Mouse (Mus musculus) lung, embryonic 15.5 days (tissue): ENCODE measurements around the gene Otor. TPM values are rescaled to one million over a fixed set of nuclear protein-coding genes. Genes with fewer than 3 reads are reported as not detected.

Experiments
- ATAC-seq: fragments of 200-750 bp; cut with Nextera tagmentation; 2 replicates; pipeline ENCODE4 v1.8.0; 2017; ENCODE audit warnings: moderate number of reproducible peaks, borderline replicate concordance; ENCODE audit not compliant: low FRiP score, low TSS enrichment; ENCODE audit errors: extremely low read depth
- H3K27ac ChIP-seq: fragments of 300-500 bp; sonication (generic); 2 replicates; pipeline ENCODE4 v1.5.1; 2015; ENCODE audit warnings: moderate library complexity, mild to moderate bottlenecking, inconsistent platforms
- H3K27me3 ChIP-seq: fragments of 300-500 bp; sonication (generic); 2 replicates; pipeline ENCODE4 v1.6.1; 2015; ENCODE audit warnings: inconsistent platforms
- H3K36me3 ChIP-seq: fragments of 300-500 bp; sonication (generic); 2 replicates; pipeline ENCODE4 v1.6.1; 2015; ENCODE audit warnings: inconsistent platforms
- H3K4me1 ChIP-seq: fragments of 300-500 bp; sonication (generic); 2 replicates; pipeline ENCODE4 v1.6.1; 2015; ENCODE audit warnings: inconsistent platforms
- H3K4me2 ChIP-seq: fragments of 300-500 bp; sonication (generic); 2 replicates; pipeline ENCODE4 v1.6.1; 2015; ENCODE audit warnings: inconsistent platforms, mild to moderate bottlenecking, moderate library complexity
- H3K4me3 ChIP-seq: fragments of 300-500 bp; sonication (generic); 2 replicates; pipeline ENCODE4 v1.5.1; 2015; ENCODE audit warnings: mild to moderate bottlenecking, inconsistent platforms
- H3K9ac ChIP-seq: fragments of 300-500 bp; sonication (generic); 2 replicates; pipeline ENCODE4 v1.6.1; 2015; ENCODE audit warnings: inconsistent platforms
- H3K9me3 ChIP-seq: fragments of 300-500 bp; sonication (generic); 2 replicates; pipeline ENCODE4 v1.6.1; 2016; ENCODE audit warnings: inconsistent platforms
- whole genome bisulfite sequencing: fragments of 180-500 bp; shearing (Covaris S2); methylation state at CpG from one replicate; pipeline ENCODE4 v1.1.7; 2015; 5-methylcytosine and 5-hydroxymethylcytosine counted together
- polyA plus RNA-seq: library from polyadenylated mRNA; unstranded; fragments of >200 nt; fragmentation: Nextera tagmentation; extraction: Ambion mirVana; gene quantifications from 2 replicates; pipeline ENCODE4 v1.2.1, GENCODE M21; 2015

Gene Otor
- polyA plus RNA-seq, 1 experiment from 2014 or later: 0.69 TPM

- ATAC-seq: no peak
- H3K36me3 ChIP-seq: peaks cover 49% of the 10 kb centered on the region
- peaks cover 8% of the 10 kb centered on the region for H3K4me1 ChIP-seq
- H3K9me3 ChIP-seq: no peaks in the 10 kb centered on the region
- H3K4me2 ChIP-seq: no peak overlapping the region
- H3K4me3 ChIP-seq: no peak overlapping the region
- H3K9ac ChIP-seq: no peak overlapping the region
- H3K27me3 ChIP-seq: no peaks in the 10 kb centered on the region; the same call in 1 of the 2 replicates
- no peak overlapping the region for H3K27ac ChIP-seq
- WGBS: 85% methylated on average over 3 of the region's 3 CpGs
Measured at GRCm38 (mm10) chr2:143065914-143066313, 12.4 kb upstream of the Otor start.

GRCm38 (mm10) chr2:143081693-143082092 is 3.4 kb downstream of the Otor start:
- Histone ChIP-seq H3K4me2 (peak overlapping the region; percentile 21; the same call in 1 of the 2 replicates), H3K4me3 (no peak overlapping the region), H3K36me3 (no peaks in the 10 kb centered on the region), H3K27ac (peak overlapping the region; percentile 51; the same call in 1 of the 2 replicates), H3K9me3 (no peaks in the 10 kb centered on the region), H3K4me1 (peaks cover 10% of the 10 kb centered on the region; the same call in 1 of the 2 replicates), H3K27me3 (no peaks in the 10 kb centered on the region), H3K9ac (no peak overlapping the region)
- WGBS: 33% methylated on average over 3 of the region's 3 CpGs
- ATAC-seq: no peak

DNA sequence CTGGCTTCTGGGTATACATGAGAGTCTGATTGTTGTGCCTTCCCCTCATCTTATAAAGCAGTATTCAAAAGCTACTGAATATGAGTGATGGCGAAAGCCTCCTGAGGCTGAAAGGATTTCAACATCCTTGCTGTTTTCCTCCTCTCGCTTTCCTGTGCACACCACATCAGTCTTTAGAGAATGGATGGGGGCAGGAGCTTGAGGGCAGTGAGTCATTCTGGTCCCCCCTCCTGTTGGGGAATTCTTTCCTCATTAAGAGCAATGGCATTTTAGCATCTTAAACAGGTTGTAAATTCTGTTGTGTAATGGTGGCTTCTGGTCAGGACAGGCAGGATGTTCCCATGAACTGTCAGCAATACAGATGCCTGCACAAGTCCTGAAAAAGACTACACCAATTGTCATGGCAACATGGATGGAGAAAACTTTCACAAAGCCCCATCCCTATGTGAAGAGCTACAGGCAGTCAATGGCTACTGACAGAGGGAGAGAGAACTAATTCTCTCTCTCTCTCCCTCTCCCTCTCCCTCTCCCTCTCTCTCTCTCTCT is 6.7 kb downstream of the Otor start:
- no peak for ATAC-seq
- Histone ChIP-seq H3K4me1 (no peaks in the 10 kb centered on the region), H3K4me3 (no peak overlapping the region), H3K27me3 (no peaks in the 10 kb centered on the region), H3K9me3 (no peaks in the 10 kb centered on the region), H3K9ac (no peak overlapping the region), H3K27ac (no peak overlapping the region), H3K4me2 (no peak overlapping the region), H3K36me3 (no peaks in the 10 kb centered on the region)
- 57% methylated on average over 2 of the region's 2 CpGs for WGBS

DNA sequence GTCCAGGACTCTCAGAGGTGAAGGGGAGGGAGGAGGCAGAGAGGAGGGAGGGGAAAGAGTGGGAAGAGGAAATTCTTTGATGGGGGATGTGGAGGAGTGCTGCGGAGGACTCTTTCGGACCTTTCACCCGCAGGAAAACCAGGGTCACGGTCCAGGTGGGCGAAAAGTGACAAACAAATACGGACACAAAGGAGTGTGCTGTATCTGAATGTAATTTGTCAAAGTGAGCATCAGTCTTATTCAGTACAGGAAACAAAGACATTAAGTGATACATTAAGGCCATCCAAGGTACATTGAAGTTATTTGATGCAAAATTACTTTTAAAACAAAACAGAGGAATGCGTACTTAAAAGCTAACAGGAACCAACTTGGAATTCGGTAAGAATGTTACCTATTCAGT is 11.6 kb downstream of the Otor start:
- Histone ChIP-seq H3K4me2 (no peak overlapping the region), H3K27me3 (no peaks in the 10 kb centered on the region), H3K36me3 (no peaks in the 10 kb centered on the region), H3K4me1 (no peaks in the 10 kb centered on the region), H3K9me3 (no peaks in the 10 kb centered on the region), H3K9ac (no peak overlapping the region), H3K4me3 (no peak overlapping the region), H3K27ac (no peak overlapping the region)
- 65% methylated on average over 8 of the region's 8 CpGs for WGBS
- no peak for ATAC-seq

- 18% methylated on average over 6 of the region's 6 CpGs for WGBS
- Histone ChIP-seq H3K9ac (no peak overlapping the region), H3K4me1 (no peaks in the 10 kb centered on the region), H3K4me3 (no peak overlapping the region), H3K27me3 (no peaks in the 10 kb centered on the region), H3K27ac (no peak overlapping the region), H3K4me2 (no peak overlapping the region), H3K36me3 (no peaks in the 10 kb centered on the region), H3K9me3 (no peaks in the 10 kb centered on the region)
- peak; percentile 82 for ATAC-seq
Measured at GRCm38 (mm10) chr2:143093726-143094125, 15.5 kb downstream of the Otor start.

GRCm38 (mm10) chr2:143094761-143095160 is 16.5 kb downstream of the Otor start:
- Histone ChIP-seq H3K27ac (no peak overlapping the region), H3K9me3 (no peaks in the 10 kb centered on the region), H3K36me3 (no peaks in the 10 kb centered on the region), H3K4me3 (no peak overlapping the region), H3K9ac (no peak overlapping the region), H3K27me3 (no peaks in the 10 kb centered on the region), H3K4me2 (no peak overlapping the region), H3K4me1 (no peaks in the 10 kb centered on the region)
- no peak for ATAC-seq
- 40% methylated on average over 6 of the region's 6 CpGs for WGBS

DNA sequence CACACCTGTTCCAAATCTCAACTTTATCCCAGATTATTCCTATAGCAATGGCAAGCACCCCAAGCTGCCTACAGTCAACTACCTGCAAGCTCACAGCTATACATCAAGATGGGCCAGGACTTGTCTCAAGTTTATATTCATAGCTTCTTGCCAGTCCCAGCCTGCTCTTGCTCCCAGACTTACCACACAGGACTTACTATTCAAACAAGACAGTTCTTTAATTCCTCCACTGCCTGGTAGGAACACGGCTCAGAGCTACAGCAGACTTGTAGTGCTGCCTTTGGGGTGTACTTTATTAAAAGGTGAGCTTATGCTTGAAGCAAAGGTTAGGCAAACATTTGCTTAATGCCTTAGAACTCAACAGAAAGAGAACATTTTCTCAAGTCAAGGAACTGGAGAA is 18.9 kb downstream of the Otor start:
- no peak for ATAC-seq
- H3K27ac ChIP-seq: no peak overlapping the region
- H3K27me3 ChIP-seq: no peaks in the 10 kb centered on the region
- 33% methylated on average over 1 of the region's 1 CpGs for WGBS
- H3K4me1 ChIP-seq: no peaks in the 10 kb centered on the region
- no peak overlapping the region for H3K9ac ChIP-seq
- no peak overlapping the region for H3K4me3 ChIP-seq
- H3K9me3 ChIP-seq: no peaks in the 10 kb centered on the region
- no peaks in the 10 kb centered on the region for H3K36me3 ChIP-seq
- no peak overlapping the region for H3K4me2 ChIP-seq

GRCm38 (mm10) chr2:143113859-143114258 is 35.6 kb downstream of the Otor start:
- no peaks in the 10 kb centered on the region for H3K9me3 ChIP-seq

GRCm38 (mm10) chr2:143114716-143115115 is 36.4 kb downstream of the Otor start:
- ATAC-seq: no peak
- Histone ChIP-seq H3K4me3 (no peak overlapping the region), H3K9me3 (no peaks in the 10 kb centered on the region), H3K27ac (no peak overlapping the region), H3K9ac (no peak overlapping the region), H3K36me3 (no peaks in the 10 kb centered on the region), H3K27me3 (no peaks in the 10 kb centered on the region), H3K4me1 (no peaks in the 10 kb centered on the region), H3K4me2 (no peak overlapping the region)
- WGBS: 60% methylated on average over 4 of the region's 4 CpGs

More at GRCm38 (mm10) chr2:143113859-143114258, 35.6 kb downstream of the Otor start:
- 94% methylated on average over 1 of the region's 1 CpGs for WGBS
- no peak overlapping the region for H3K4me3 ChIP-seq
- H3K4me1 ChIP-seq: no peaks in the 10 kb centered on the region
- no peaks in the 10 kb centered on the region for H3K36me3 ChIP-seq
- H3K27me3 ChIP-seq: no peaks in the 10 kb centered on the region
- H3K4me2 ChIP-seq: no peak overlapping the region
- no peak overlapping the region for H3K9ac ChIP-seq
- ATAC-seq: no peak
- H3K27ac ChIP-seq: no peak overlapping the region

- H3K27me3 ChIP-seq: no peaks in the 10 kb centered on the region
- H3K4me1 ChIP-seq: no peaks in the 10 kb centered on the region
- no peak overlapping the region for H3K9ac ChIP-seq
- no peak overlapping the region for H3K4me2 ChIP-seq
- no peaks in the 10 kb centered on the region for H3K9me3 ChIP-seq
- 50% methylated on average over 3 of the region's 3 CpGs for WGBS
- ATAC-seq: no peak
- H3K4me3 ChIP-seq: no peak overlapping the region
- no peaks in the 10 kb centered on the region for H3K36me3 ChIP-seq
- H3K27ac ChIP-seq: no peak overlapping the region
Measured at GRCm38 (mm10) chr2:143117453-143117852, 39.2 kb downstream of the Otor start.

DNA sequence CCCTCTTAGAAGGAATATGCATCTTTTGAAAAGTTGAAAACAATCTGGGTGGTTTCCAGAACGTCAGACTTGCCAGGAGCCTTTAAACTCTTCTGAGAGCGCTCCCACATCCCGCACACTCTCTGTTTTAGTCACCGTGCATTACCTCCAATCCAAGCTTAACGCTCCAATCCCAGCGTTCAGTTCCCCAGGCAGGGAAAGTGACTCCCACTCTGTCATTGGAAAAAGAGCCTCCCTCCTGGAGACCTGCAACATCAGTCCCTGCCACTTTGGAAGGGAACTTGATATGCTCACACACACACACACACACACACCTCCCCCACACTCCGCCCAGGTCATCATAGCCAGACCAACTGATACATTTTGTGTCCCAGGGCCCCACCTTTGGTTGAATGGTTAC is 39.9 kb downstream of the Otor start:
- no peaks in the 10 kb centered on the region for H3K9me3 ChIP-seq
- H3K27ac ChIP-seq: no peak overlapping the region
- no peaks in the 10 kb centered on the region for H3K4me1 ChIP-seq
- ATAC-seq: no peak
- no peak overlapping the region for H3K9ac ChIP-seq
- no peak overlapping the region for H3K4me2 ChIP-seq
- no peaks in the 10 kb centered on the region for H3K36me3 ChIP-seq
- 77% methylated on average over 7 of the region's 7 CpGs for WGBS
- H3K4me3 ChIP-seq: no peak overlapping the region
- no peaks in the 10 kb centered on the region for H3K27me3 ChIP-seq

- no peak for ATAC-seq
- no peaks in the 10 kb centered on the region for H3K4me1 ChIP-seq
- WGBS: 54% methylated on average over 5 of the region's 5 CpGs
Measured at GRCm38 (mm10) chr2:143131098-143131646, 52.9 kb downstream of the Otor start.

More at GRCm38 (mm10) chr2:143131098-143131646, 52.9 kb downstream of the Otor start:
- Histone ChIP-seq H3K27ac (no peak overlapping the region), H3K36me3 (no peaks in the 10 kb centered on the region), H3K4me3 (no peak overlapping the region), H3K4me2 (no peak overlapping the region), H3K9me3 (no peaks in the 10 kb centered on the region), H3K9ac (no peak overlapping the region), H3K27me3 (no peaks in the 10 kb centered on the region)
